Mouse (Mus musculus) embryonic fibroblast, embryonic 13.5 days (primary cell): ENCODE measurements around the gene Opn1mw.

ENCODE experiments used
- CTCF ChIP-seq: IDR thresholded peaks from 2 replicates; pipeline ENCODE4 v1.5.1; 2011; ENCODE audit warnings: mild to moderate bottlenecking, control low read depth, low read length, moderate library complexity, borderline replicate concordance; ENCODE audit not compliant: insufficient read depth
- POLR2A ChIP-seq: IDR thresholded peaks from 2 replicates; pipeline ENCODE4 v1.6.1; 2011; ENCODE audit warnings: low read depth, mild to moderate bottlenecking, control low read depth, low read length, moderate library complexity

DNA sequence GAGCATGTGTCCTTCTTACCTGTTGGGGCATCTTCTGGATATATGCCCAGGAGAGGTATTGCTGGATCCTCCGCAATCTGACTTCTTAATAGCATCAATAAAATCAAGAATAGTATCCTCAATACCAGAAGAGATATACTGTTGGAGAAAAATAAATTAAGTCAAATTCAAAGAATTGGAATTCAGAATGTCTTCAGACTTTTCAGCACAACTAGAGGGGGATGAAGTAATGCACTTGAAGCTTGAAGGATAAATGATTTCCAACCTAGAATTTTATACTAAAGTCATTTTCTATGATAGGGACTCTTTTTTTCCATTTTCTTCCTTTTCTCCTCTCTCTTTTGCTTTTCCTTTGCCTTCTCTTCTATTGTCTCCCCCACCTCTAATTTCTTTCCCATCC lies 40.5 kb downstream of the Opn1mw start, which contains the start of gene Tex28:
- TF ChIP-seq CTCF (no peak), POLR2A (no peak)
